Mouse (Mus musculus): Measurements from ENCODE around the gene Padi4.

Gene Padi4

GRCm38 (mm10) chr4:140774025-140774800, at the start of gene Padi4:
Padi4 (minus strand) TSS chr4:140774236.
- no peak for DNase-seq (ENCODE audit: low read depth)

GRCm38 (mm10) chr4:140821988-140822387, 48.0 kb upstream of the Padi4 start:
- DNase-seq (ENCODE audit: low read depth), result peak; percentile 50

- DNase-seq (ENCODE audit: low read depth), result no peak
These were observed 43.4 kb upstream of the Padi4 start for GRCm38 (mm10) chr4:140817413-140817812.

DNA sequence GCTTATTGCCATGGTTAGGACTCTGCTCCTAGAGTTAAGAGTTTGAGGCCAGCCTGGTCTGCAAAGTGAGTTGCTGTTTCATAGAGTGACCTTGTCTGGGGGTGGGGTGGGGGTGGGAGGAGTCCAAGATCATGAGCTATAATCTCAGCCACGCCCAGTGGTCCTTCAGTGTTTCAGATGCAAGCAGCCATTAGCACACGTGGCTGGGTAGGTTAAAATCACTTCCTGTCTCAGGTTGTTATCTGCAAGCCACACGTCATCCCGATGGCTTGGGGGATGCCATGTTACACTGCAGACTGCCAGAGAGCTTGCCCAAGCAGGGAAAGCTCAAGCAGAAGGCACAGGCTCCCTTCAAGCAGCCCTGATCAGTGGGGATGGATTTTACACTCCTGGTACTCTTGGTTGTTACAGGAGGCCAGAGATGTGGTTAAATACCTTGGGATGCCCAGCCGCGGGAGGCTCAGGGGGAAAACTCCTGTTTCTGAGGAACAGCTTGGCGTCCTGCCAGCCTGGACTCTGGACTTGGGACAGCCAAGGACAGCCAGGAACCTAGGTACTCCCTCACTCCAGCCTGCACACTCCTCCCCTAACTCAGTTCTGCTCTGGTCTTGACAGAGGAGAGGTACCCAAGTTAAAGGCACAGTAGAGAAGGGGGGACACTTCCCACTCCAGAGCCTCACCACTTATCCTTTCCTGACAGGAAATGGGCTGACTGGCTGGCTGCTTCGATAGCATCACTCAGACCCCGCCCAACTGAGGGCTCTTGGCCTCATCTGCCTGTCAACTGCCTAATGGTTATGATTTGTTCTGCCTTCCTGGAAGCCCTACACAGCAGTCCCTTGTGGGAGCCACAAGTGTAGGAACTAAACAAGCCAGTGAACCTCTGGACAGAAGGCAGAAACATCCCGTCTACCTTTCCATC, 42.2 kb upstream of the Padi4 start:
- peak; percentile 33 for DNase-seq (ENCODE audit: low read depth)

DNA sequence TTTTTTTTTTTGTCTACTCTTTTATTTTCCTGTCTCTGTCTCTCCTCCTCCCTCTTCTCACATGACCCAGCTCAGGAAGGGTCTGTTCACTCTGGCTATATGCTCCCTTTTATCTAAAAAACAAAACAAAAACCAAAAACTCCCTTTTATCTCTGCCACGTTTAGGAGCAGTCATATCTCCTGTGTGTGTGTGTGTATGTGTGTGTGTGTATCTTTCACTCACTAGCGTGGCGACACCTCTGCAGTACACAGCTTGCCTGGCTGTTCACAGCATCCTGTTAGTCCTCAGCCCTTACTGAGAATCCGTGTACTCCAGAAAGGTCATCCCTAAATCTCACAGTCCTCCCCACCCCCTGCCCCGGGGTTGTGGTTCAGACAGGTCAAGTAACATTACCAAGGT, 41.5 kb upstream of the Padi4 start:
- no peak for DNase-seq (ENCODE audit: low read depth)

GRCm38 (mm10) chr4:140814241-140815225, 40.5 kb upstream of the Padi4 start:
- no peak for DNase-seq (ENCODE audit: low read depth)

DNA sequence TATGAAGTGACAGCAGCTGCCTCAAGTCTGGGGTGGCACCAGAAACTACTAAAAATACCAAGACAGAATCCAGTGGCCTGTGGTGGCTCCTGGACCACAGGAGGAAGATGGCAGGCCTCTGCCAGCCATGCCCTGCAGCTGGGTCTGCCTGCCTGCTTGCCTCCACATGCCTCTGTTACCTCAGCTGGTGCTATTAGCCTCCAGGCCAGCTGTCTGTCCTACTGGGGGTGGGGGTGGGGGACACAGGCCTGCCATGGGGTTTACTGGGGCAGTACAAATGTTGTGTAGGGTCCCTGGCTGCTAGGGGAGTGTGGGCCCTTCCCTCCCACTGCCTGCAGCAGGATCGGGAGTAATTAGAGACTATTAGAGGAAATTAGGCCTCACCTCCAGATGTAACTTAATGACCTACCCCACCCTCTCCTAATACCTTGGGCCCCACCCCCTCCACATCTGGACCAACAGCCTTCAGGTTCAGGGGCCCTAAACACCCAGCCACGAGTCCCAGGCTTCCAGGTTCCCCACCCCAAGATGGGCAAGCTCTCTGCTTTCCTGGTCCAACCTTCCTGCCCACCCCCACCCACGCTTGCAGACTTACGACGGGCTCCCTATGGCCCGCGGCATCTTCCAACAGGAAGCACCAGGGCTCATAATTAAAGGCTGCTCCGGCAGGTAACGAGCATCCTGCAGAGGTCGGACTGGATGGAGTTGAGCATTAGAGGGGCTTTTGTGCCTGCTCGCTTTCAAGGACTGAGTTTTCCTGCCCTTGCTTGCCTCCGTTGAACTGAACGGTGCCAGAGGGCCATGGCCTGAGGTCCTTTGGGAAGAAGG, 39.5 kb upstream of the Padi4 start:
- DNase-seq (ENCODE audit: low read depth), result no peak

- DNase-seq (ENCODE audit: low read depth), result no peak
These were observed 38.6 kb upstream of the Padi4 start for GRCm38 (mm10) chr4:140812609-140813008.

- no peak for DNase-seq (ENCODE audit: low read depth)
These were observed 38.2 kb upstream of the Padi4 start for GRCm38 (mm10) chr4:140812191-140812590.

GRCm38 (mm10) chr4:140810458-140811260, 36.6 kb upstream of the Padi4 start, which contains the start of gene Padi3:
Padi3 (minus strand) TSS chr4:140810648.
- no peak for DNase-seq (ENCODE audit: low read depth)

GRCm38 (mm10) chr4:140809118-140809517, 35.1 kb upstream of the Padi4 start:
- no peak for DNase-seq (ENCODE audit: low read depth)

DNA sequence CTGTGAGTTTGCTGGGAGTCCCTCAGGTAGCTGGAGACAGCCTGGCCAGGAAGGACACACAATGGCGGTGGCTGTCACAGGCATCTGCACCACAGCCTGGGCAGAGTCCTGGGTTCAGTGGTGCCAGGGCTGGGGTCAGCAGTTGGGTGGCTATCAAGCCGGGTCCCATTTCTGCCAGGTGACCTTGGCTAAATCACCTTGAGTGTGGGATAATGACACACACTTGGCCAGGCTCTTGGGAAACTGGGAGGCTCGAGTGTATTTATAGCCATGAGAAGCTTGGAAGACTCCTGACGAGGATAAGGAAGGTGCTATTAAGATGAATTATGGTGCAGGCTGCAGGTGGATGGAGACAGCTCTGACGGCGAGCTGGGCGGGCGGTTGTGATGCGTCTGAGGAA, 30.6 kb upstream of the Padi4 start:
- no peak for DNase-seq (ENCODE audit: low read depth)

DNA sequence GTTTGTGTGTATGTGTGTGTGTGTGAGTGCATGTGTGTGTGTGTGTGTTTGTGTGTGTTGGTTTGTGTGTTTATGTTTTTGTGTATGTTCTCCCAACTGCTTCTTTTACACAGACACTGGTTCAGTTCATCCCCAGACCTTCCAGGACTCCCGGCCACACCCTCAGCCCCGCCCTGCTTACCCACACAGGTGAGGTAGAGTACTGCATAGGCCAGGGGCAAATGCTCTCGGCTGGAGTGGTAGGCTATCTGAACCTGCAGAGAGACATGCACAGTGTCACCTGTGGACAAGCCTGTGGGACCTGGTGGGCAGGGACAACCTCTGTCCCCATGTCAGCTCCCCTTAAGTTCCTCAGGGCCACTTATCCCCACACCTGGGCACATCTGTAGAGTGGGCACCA, 27.3 kb upstream of the Padi4 start:
- no peak for DNase-seq (ENCODE audit: low read depth)

GRCm38 (mm10) chr4:140796786-140797185, 22.8 kb upstream of the Padi4 start:
- DNase-seq (ENCODE audit: low read depth), result no peak

- no peak for DNase-seq (ENCODE audit: low read depth)
These were observed 20.6 kb upstream of the Padi4 start for GRCm38 (mm10) chr4:140794678-140795077.

GRCm38 (mm10) chr4:140793795-140794194, 19.8 kb upstream of the Padi4 start:
- no peak for DNase-seq (ENCODE audit: low read depth)

- DNase-seq (ENCODE audit: low read depth), result no peak
These were observed 18.5 kb upstream of the Padi4 start for GRCm38 (mm10) chr4:140792584-140792983.

DNA sequence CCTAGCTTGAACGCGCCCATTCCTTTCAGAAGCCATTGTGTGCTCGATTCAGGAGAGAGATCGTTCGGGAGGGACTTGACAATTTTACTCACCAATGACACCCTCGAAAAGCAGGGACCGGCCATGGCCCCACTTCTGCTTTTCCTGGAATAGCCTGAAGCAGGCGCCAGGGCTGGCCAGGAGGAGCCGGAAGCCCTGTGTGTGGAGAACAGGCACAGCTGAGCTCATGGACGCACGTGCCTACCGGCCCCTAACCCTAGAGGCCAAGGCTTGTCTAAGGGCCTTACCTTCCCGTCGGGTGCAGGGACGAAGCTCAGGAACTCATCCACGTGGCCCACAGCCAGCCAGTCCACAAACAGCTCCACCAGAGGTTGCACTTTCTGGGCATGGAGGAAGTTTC, 17.0 kb upstream of the Padi4 start:
- no peak for DNase-seq (ENCODE audit: low read depth)

DNA sequence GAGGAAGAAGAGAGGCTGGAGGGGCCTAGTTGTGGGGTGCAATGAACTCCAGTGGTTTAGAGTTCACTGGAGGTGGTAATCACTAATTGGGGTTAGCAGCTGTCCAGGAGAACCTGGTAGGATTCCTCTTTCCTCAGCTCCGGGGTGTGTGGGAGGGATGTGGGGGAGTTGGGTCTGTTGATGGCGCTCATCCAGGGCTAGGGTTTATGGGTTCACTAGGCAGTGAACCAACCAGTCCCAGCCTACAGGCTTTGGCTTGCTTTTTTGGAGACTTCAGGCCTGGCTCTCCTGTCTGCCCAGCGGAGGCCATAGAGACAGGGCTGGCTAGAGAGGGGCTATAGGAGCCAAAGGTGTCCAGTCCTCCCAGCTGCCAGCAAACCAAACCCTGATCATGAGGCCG, 15.9 kb upstream of the Padi4 start:
- no peak for DNase-seq (ENCODE audit: low read depth)

GRCm38 (mm10) chr4:140788983-140789382, 14.9 kb upstream of the Padi4 start:
- DNase-seq (ENCODE audit: low read depth), result peak; percentile 50
